Comparison of ENCODE assay signal across 8 mouse cellular contexts in genomic region chr1:182115651-182116408, GRCm38 (mm10). TPM values are rescaled to one million over a fixed set of nuclear protein-coding genes. Genes with fewer than 3 reads are reported as not detected.
DNase-seq lines count a peak whose midpoint lies in the region; ATAC-seq and TF ChIP-seq lines count a peak whose summit lies in the region.
"Had no signal": no experiment of that assay in that cellular context is flagged by ENCODE, and none has a peak within 500 bp of the region (broad histone marks: within the 10 kb centered on the region; RNA-seq: fewer than 3 reads in every experiment).

No protein-coding gene starts in this region.

- H3K36me3 ChIP-seq in liver, adult 2 months (ENCODE audit: control insufficient read depth, insufficient read depth, low read length), result no peaks in the 10 kb centered on the region
- no peaks in the 10 kb centered on the region for H3K36me3 ChIP-seq in liver, embryonic 11.5 days (ENCODE audit: control insufficient read depth, insufficient read depth, low read length)
- H3K36me3 ChIP-seq in intestine, postnatal 0 days (ENCODE audit: control insufficient read depth, insufficient read depth), result no peaks in the 10 kb centered on the region
- H3K36me3 ChIP-seq: liver, embryonic 13.5 days had no signal

- H3K4me3 ChIP-seq in liver, adult 2 months (ENCODE audit: insufficient read depth, low read depth, low read length), result no peak overlapping the region
- no peak overlapping the region for H3K4me3 ChIP-seq in liver, embryonic 11.5 days (ENCODE audit: low read depth, low read length)
- no peak overlapping the region for H3K4me3 ChIP-seq in intestine, postnatal 0 days (ENCODE audit: low read depth, low read length)
- H3K4me3 ChIP-seq: liver, embryonic 13.5 days had no signal

- in situ Hi-C loops in Patski (cut with MboI; ENCODE audit: low pct_unique_long_range_greater_than_20kb), result loop anchor here (5.0 kb wide), 3 partner anchors 94 to 389 kb away; no protein-coding TSS in a partner anchor

- POLR2A ChIA-PET in Patski (lab: Charles Lee), result interaction anchor here (0.6 to 1.5 kb wide), 4 partner anchors 23 to 227 kb away, joined by 3 to 5 read pairs (median 4); partner anchors contain the start of gene Enah

- TF ChIP-seq CTCF in liver, adult 2 months (IDR thresholded peaks at IDR 0.05; ENCODE audit: low read depth, low read length), result peak; percentile 42
- no peak for TF ChIP-seq CTCF in Patski (IDR thresholded peaks at IDR 0.05)
- peak; percentile 74 for TF ChIP-seq CTCF in intestine, postnatal 0 days (IDR thresholded peaks at IDR 0.05; ENCODE audit: low read depth)

- ATAC-seq in liver, embryonic 11.5 days (replicated peaks; ENCODE audit: low FRiP score), result no peak
- peak; percentile 75 for ATAC-seq in Patski
- ATAC-seq in intestine, postnatal 0 days, result peak; percentile 64

- H3K27ac ChIP-seq in liver, adult 2 months (replicated peaks; ENCODE audit: insufficient read depth, low read depth, low read length), result no peak overlapping the region
- H3K27ac ChIP-seq in liver, embryonic 11.5 days (ENCODE audit: low read depth, low read length), result no peak overlapping the region
- no peak overlapping the region for H3K27ac ChIP-seq in intestine, postnatal 0 days (ENCODE audit: low read depth, low read length)
- H3K27ac ChIP-seq: liver, embryonic 13.5 days had no signal

- H3K4me2 ChIP-seq in liver, embryonic 11.5 days, result no peak overlapping the region
- H3K4me2 ChIP-seq in intestine, postnatal 0 days (replicated peaks; ENCODE audit: low read depth), result 0 out of 2 replicates have a peak overlapping the region, but pooled peaks have one; percentile 17
- H3K4me2 ChIP-seq: liver, embryonic 13.5 days had no signal

- no peak overlapping the region for H3K9ac ChIP-seq in liver, adult 2 months (ENCODE audit: low read depth, low read length)
- no peak overlapping the region for H3K9ac ChIP-seq in liver, embryonic 11.5 days (ENCODE audit: low read depth, low read length)
- H3K9ac ChIP-seq in intestine, postnatal 0 days (ENCODE audit: low read depth, low read length), result no peak overlapping the region
- H3K9ac ChIP-seq: liver, embryonic 13.5 days had no signal

- no peaks in the 10 kb centered on the region for H3K4me1 ChIP-seq in liver, adult 2 months (ENCODE audit: control insufficient read depth, insufficient read depth, low read length)
- no peaks in the 10 kb centered on the region for H3K4me1 ChIP-seq in liver, embryonic 11.5 days (replicated peaks; ENCODE audit: control insufficient read depth, insufficient read depth, low read length)
- H3K4me1 ChIP-seq in intestine, postnatal 0 days (replicated peaks; ENCODE audit: control insufficient read depth, insufficient read depth, low read length), result no peaks in the 10 kb centered on the region
- H3K4me1 ChIP-seq: liver, embryonic 13.5 days had no signal

- no peaks in the 10 kb centered on the region for H3K27me3 ChIP-seq in liver, adult 2 months (ENCODE audit: control insufficient read depth, insufficient read depth, low read length)
- no peaks in the 10 kb centered on the region for H3K27me3 ChIP-seq in liver, embryonic 11.5 days (replicated peaks; ENCODE audit: control insufficient read depth, insufficient read depth, low read length)
- H3K27me3 ChIP-seq in Patski, result no peaks in the 10 kb centered on the region
- H3K27me3 ChIP-seq in intestine, postnatal 0 days (replicated peaks; ENCODE audit: control insufficient read depth, insufficient read depth, low read length), result no peaks in the 10 kb centered on the region

- CTCF ChIA-PET in Patski (lab: Charles Lee), result interaction anchor here (0.6 to 6.0 kb wide), 31 partner anchors 10 to 294 kb away, joined by 3 to 71 read pairs (median 4); partner anchors contain the start of gene Srp9

- TF ChIP-seq POLR2A in liver, adult 2 months (IDR thresholded peaks at IDR 0.05; ENCODE audit: extremely low read depth, insufficient read depth, low read length), result no peak

- WGBS in liver, adult 2 months, result 48% methylated on average over 7 of the region's 7 CpGs
- WGBS in liver, embryonic 11.5 days, result 52% methylated on average over 7 of the region's 7 CpGs
- WGBS in intestine, postnatal 0 days, result 36% methylated on average over 7 of the region's 7 CpGs

- no peaks in the 10 kb centered on the region for H3K79me2 ChIP-seq in liver, adult 2 months (ENCODE audit: control insufficient read depth, insufficient read depth, low read length)

- H3K9me3 ChIP-seq in liver, embryonic 11.5 days (ENCODE audit: control insufficient read depth, low read length), result no peaks in the 10 kb centered on the region
- H3K9me3 ChIP-seq in intestine, postnatal 0 days (ENCODE audit: control insufficient read depth), result no peaks in the 10 kb centered on the region
- H3K9me3 ChIP-seq: liver, embryonic 13.5 days had no signal

- DNase-seq in liver, adult 2 months (ENCODE audit: extremely low read depth, low read depth, low spot score), result no peak
- no peak for DNase-seq in liver, embryonic 11.5 days (ENCODE audit: low spot score)
- DNase-seq in Patski (ENCODE audit: low read depth, low spot score), result no peak
- peak; percentile 43 for DNase-seq in cerebellum, adult 9-10 months
- peak; percentile 87 for DNase-seq in lung, postnatal 10 days
- no peak for DNase-seq in yolk sac, embryonic 10.5 days (ENCODE audit: low spot score)
- DNase-seq: liver, embryonic 13.5 days had no signal

RNA-seq across cellular contexts. Expression of gene Srp9, which starts 8.7 kb away (rescaled TPM):
- total RNA-seq in liver, adult 2 months (2014; rRNA removed), result 109 and 110 TPM in 2 replicates
- polyA plus RNA-seq in liver, adult 2 months (2012; rRNA removed), result 47.7 TPM in 2 replicates
- 147 and 160 TPM in 2 replicates for polyA plus RNA-seq in liver, embryonic 11.5 days (2014; fragmentation: Nextera tagmentation; extraction: Ambion mirVana)
- 81.7 TPM for polyA plus RNA-seq in Patski (2021)
- polyA plus RNA-seq in intestine, postnatal 0 days (2015; fragmentation: Nextera tagmentation; extraction: Ambion mirVana), result 208 and 218 TPM in 2 replicates

RNA-seq across cellular contexts. Expression of gene Vmn1r1, which starts 48.5 kb away (rescaled TPM):
- not detected in 2 replicates for total RNA-seq in liver, adult 2 months (2014; rRNA removed)
- not detected in 2 replicates for polyA plus RNA-seq in liver, adult 2 months (2012; rRNA removed)
- not detected in 2 replicates for polyA plus RNA-seq in liver, embryonic 11.5 days (2014; fragmentation: Nextera tagmentation; extraction: Ambion mirVana)
- not detected for polyA plus RNA-seq in Patski (2021)
- polyA plus RNA-seq in intestine, postnatal 0 days (2015; fragmentation: Nextera tagmentation; extraction: Ambion mirVana), result not detected in 2 replicates
- polyA plus RNA-seq: liver, embryonic 13.5 days had no signal

Comparison
In these comparisons a context has a peak if more than half of its experiments do, and no peak if none do; other contexts are left out.
1. DNase-seq: peak in cerebellum, adult 9-10 months (single experiment) and lung, postnatal 10 days (single experiment); none in liver, adult 2 months (single experiment), liver, embryonic 11.5 days (single experiment), Patski (single experiment) and yolk sac, embryonic 10.5 days (single experiment).